Mouse (Mus musculus) cerebellum, postnatal 14 days (tissue): ENCODE measurements around the gene Rrh.

Experiments
- DNase-seq, 2 experiments: peaks; one replicate each; pipeline ENCODE4 v3.0.0; 2021; ENCODE audit warnings: mixed read lengths in 2 of 2

Rrh gene

GRCm38 (mm10) chr3:129822206-129822775, at the start of gene Rrh:
Rrh (minus strand) TSS chr3:129822587.
- DNase-seq: no peak

GRCm38 (mm10) chr3:129863698-129864097, 41.3 kb upstream of the Rrh start:
- DNase-seq: peak; percentile 59 to 75

GRCm38 (mm10) chr3:129862592-129862991, 40.2 kb upstream of the Rrh start:
- no peak for DNase-seq

GRCm38 (mm10) chr3:129846846-129847245, 24.5 kb upstream of the Rrh start:
- no peak for DNase-seq

- no peak for DNase-seq
Measured at GRCm38 (mm10) chr3:129845868-129846267, 23.5 kb upstream of the Rrh start.

DNA sequence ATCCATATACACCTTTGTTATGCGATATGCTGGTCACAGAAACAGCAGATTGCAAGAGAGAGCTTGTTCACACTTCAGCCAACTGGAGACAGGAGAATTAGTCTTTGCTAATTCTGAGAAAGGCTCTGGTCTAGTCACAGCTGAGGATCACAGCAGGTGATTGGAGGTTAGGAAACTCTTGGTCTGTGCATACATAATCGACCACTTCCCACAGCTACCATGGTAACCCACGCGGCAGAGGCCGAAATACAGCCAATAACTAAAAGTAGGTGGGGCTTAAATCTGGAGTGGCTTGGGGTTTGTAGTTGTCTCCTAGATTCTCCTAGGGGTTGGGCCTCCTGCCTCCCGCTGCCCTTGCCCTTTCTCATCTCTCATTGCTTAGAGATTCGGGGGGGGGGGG, 15.6 kb upstream of the Rrh start:
- DNase-seq: no peak

DNA sequence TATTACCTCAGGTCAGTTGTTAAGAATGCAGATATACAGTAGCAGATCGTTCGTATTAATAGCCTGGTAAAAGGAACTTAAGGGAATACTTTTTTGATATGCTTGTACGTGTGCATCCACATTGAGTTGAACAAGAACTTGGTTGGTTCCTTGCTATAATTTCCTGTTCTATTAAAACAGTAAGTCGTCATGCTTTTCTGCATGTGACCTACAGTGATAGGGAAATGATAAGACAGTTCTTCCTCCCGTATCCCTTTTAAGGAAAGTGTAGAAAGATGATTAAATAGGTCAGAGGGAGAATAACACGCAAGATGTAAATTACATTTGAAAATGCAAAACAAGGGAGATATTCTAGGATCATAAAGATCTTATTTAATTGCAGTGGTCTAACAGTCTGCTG, 14.6 kb upstream of the Rrh start:
- no peak for DNase-seq

GRCm38 (mm10) chr3:129836051-129836697, 13.8 kb upstream of the Rrh start:
- DNase-seq: peak in 1 of 2 experiments; percentile 6

GRCm38 (mm10) chr3:129835388-129835934, 13.1 kb upstream of the Rrh start, which contains the start of gene Cfi:
Cfi (plus strand) TSS chr3:129835884.
- no peak for DNase-seq

- peak; percentile 96 for DNase-seq
Measured at GRCm38 (mm10) chr3:129831035-129831568, 8.7 kb upstream of the Rrh start, which contains the start of gene Gar1. Gar1 (minus strand) TSS chr3:129831396.

- no peak for DNase-seq
Measured at GRCm38 (mm10) chr3:129830626-129831025, 8.2 kb upstream of the Rrh start.

DNA sequence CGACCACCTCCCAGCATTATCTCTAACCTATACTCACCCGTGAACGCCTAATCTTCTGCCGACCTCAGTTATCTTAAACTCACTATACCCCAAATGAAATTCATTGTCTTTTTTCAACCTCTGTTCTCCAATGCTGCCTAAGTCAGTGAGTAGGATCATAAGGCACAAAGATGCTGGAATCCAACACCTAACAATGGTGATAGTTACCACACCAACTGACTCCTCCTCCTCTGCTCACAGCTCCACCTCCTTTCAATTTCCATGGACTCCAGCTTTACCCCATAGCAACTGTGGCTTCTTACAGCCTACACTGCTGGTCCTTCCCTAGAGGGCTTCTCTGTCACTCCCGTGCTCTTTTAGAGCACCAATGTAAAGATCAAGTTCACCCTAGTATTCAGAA, 5.3 kb upstream of the Rrh start:
- no peak for DNase-seq

- no peak for DNase-seq
Measured at GRCm38 (mm10) chr3:129826691-129827090, 4.3 kb upstream of the Rrh start.

DNA sequence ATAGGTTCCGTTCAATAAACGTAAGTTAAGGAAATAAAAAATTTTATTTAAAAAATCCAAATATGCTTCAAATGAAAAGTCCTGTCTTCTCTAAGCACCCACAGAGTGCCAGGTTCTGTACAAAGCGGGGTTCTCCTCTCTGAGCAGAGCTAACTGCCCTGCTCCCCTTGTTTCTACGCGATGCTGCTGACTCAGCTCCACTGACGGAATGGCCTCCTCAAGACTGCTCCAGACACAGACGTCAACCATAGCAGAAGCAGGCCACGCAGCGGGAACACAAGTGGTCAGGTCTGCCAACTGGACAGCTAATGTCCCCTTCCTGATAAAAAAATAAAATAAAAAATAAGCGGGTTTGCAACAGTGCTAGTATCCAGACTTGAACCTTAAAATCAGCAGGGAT, 2.5 kb upstream of the Rrh start:
- no peak for DNase-seq

- DNase-seq: peak; percentile 31 to 47
Measured at GRCm38 (mm10) chr3:129824146-129824545, 1.8 kb upstream of the Rrh start.

- DNase-seq: peak; percentile 17 to 18
Measured at GRCm38 (mm10) chr3:129823293-129823692, 906 bp upstream of the Rrh start.

- DNase-seq: no peak
Measured at GRCm38 (mm10) chr3:129821736-129822135, 651 bp downstream of the Rrh start.

DNA sequence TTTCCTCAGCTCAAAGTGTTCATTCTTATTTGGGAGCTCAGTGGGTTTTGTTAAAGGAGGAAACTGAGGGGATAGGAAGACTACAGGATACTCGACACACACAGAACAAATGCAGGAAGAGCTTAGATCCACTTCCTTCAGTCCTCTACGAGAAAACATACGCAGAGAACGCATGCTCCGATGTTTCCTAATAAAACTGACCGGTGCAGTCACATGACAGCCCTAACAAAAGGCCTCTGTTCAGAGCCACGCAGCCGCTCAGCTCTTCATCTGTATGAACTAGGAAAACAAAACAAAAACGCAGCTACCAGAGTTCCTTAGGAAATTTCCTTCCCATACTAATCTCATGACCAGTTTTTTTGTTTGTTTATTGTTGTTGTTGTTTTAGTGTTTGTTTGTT, 1.5 kb downstream of the Rrh start:
- no peak for DNase-seq

- no peak for DNase-seq
Measured at GRCm38 (mm10) chr3:129803765-129804164, 18.6 kb downstream of the Rrh start, which contains the start of gene Lrit3. Lrit3 (minus strand) TSS chr3:129804030.

DNA sequence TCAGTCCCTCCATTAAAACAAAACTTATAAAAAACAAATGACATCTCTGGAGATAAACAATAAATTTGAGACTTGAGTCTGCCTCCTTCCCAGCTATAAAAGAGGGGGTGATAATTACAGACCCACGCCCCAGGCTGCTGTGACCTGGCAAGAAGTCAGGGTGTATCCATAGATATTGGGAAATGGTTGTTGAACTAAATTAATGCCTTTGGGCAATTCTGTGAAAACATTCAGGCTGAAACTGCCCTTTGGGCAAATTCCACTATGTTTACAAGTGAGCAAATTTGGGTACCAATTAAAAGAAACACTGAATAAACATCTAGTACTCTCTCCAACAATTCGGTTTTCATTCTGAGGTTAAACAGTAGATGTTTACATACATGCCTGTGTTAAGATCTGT, 23.4 kb downstream of the Rrh start:
- no peak for DNase-seq

DNA sequence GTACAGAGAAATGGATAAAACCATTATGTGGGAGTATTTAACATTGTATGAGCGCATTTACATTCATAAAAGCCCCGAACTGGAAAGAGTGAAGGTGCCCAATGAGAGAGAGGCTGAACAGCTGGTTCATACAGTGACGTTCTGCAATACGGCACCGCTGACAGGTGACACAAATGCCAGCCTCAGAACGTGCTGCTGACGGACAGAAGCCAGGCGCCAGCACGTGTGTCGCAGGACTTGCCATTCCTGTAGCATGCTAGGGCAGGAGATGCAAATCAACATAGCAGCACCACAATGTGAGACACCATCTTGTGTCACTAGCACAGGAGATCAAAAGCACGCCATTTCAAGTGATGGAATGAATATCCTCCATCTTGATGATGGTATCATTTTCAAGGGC, 23.8 kb downstream of the Rrh start:
- no peak for DNase-seq

DNA sequence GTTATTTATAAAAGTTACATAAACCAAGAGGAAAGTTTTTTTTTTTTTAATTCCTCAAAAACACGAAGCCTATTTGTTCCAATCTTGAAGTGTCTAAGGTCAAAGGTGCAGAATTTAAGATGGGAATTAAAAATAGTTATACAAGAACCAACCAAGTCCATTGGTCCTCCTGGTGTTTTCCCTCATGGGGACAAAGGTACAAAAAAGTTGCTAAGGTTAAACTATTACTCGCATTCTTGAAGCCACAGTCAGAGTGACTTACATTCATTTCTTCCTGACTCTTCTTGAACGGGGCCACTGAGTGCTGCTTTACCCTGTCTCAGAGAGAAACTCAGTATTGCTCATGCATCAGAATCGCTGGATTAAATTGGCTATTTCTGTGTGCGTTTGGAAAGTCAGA, 25.0 kb downstream of the Rrh start:
- DNase-seq: no peak

DNA sequence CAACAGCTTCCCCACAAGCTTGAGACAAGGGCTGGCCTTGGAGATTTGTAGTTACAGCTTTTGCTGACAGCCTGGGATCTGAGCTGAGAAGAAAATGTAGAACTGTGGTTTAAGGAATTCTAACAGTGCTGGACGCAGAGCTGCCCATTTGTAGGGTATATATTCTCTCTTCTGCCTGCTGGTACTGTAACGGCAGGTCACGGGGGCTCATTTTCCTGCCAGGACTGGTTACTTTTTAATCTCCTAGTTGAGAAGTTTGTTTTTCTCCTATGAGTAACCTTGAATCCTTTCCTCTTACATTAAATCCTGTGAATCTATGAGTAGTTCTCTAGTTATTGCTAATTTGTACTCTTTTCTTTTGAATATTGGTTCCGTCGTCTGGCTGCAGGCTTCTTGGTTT, 28.6 kb downstream of the Rrh start:
- no peak for DNase-seq

- no peak for DNase-seq
Measured at GRCm38 (mm10) chr3:129782746-129783145, 39.6 kb downstream of the Rrh start.
